Mouse (Mus musculus): ENCODE measurements around the gene Ggt6. TPM values are rescaled to one million over a fixed set of nuclear protein-coding genes. Genes with fewer than 3 reads are reported as not detected.

The Ggt6 gene
- polyA plus RNA-seq (2016; fragmentation: Nextera tagmentation; extraction: Ambion mirVana) = 0.32 TPM in 1 of 2 replicates, not detected in the other

DNA sequence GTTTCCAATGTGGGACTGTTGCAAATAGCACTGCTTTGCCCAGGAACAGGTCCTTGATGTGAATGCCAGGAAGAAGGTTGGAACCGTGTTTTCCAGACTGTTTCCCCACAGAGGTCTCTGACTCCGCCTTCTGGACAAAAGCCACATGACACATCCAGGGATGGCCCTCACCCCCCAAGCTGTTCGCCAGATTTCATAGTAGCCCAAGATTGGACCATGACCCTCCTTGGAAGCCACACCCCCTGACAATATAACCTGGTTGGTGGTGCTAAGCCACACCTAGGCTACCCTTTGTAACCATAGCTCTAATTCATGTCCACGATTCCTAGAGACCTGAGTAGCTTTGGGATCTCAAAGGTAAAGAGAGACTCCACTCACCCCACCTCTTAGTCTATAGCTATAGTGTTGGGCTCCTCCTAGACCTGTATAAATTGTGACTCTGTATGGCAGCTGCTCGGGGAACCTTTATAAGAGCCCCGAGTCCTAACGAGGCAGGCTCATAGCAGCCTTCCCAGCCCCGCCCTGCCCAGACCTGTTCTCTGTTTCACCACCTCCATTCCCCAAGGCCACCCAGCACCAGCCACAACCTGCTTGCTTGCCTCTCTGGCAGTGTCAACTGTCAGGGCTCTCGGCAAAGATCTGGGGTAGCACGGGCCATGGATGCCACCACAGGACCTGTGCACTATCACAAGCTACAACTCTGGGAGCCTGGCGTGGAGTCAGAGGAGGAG lies at the start of gene Ggt6:
Gene Ggt6 (plus strand): TSS at position 564 of the 731 bp plus-strand sequence.
- H3K4me3 ChIP-seq = no peak within 1 kb of the TSS
- no peak within 1 kb of the TSS for H3K9ac ChIP-seq
- no peaks in the 10 kb centered on the region for H3K36me3 ChIP-seq
- no peaks in the 10 kb centered on the region for H3K9me3 ChIP-seq (replicated peaks)
- no peak for ATAC-seq (ENCODE audit: low FRiP score)
- H3K27me3 ChIP-seq = no peaks in the 10 kb centered on the region
- no peak within 1 kb of the TSS for H3K27ac ChIP-seq
- 74% methylated on average over 11 of the region's 11 CpGs for WGBS
- H3K4me2 ChIP-seq (replicated peaks) = no peak within 1 kb of the TSS
- 0 out of 2 replicates have a peak, but pooled peaks cover 4% of the 10 kb centered on the region for H3K4me1 ChIP-seq

- no peaks in the 10 kb centered on the region for H3K27me3 ChIP-seq
- no peaks in the 10 kb centered on the region for H3K4me1 ChIP-seq
- ATAC-seq (ENCODE audit: low FRiP score) = no peak
- H3K4me3 ChIP-seq = no peak overlapping the region
- no peaks in the 10 kb centered on the region for H3K9me3 ChIP-seq (replicated peaks)
- H3K27ac ChIP-seq = no peak overlapping the region
- H3K9ac ChIP-seq = no peak overlapping the region
- WGBS = 85% methylated on average over 6 of the region's 6 CpGs
- no peak overlapping the region for H3K4me2 ChIP-seq (replicated peaks)
- no peaks in the 10 kb centered on the region for H3K36me3 ChIP-seq
Measured at GRCm38 (mm10) chr11:72388113-72388529, 47.2 kb upstream of the Ggt6 start.

GRCm38 (mm10) chr11:72389407-72390142 lies 45.8 kb upstream of the Ggt6 start:
- no peaks in the 10 kb centered on the region for H3K36me3 ChIP-seq
- H3K27me3 ChIP-seq = no peaks in the 10 kb centered on the region
- H3K27ac ChIP-seq = no peak overlapping the region
- H3K4me3 ChIP-seq = no peak overlapping the region
- H3K9ac ChIP-seq = no peak overlapping the region
- H3K4me2 ChIP-seq (replicated peaks) = no peak overlapping the region
- ATAC-seq (ENCODE audit: low FRiP score) = no peak
- H3K9me3 ChIP-seq (replicated peaks) = no peaks in the 10 kb centered on the region
- 90% methylated on average over 7 of the region's 7 CpGs for WGBS
- 0 out of 2 replicates have a peak, but pooled peaks cover 4% of the 10 kb centered on the region for H3K4me1 ChIP-seq

DNA sequence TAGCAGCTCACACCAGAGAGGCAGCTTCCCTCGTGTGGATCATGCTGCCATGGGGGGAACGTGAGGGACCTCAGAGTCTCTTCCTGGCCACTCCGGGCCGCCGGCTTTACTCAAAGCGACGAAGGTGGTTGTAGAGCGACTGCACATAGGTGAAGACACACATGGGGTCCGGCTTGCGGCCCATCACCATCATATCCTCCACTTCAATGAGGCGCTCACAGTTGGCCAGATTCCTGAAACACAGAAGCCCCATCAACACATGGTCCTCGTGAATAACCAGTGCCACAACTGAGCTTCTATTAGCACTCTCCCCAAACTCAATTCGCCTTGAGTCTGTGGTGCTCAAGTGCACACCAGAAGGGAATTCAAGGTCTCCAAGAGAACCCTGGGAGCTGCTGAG lies 44.1 kb upstream of the Ggt6 start:
- no peak overlapping the region for H3K9ac ChIP-seq
- no peak overlapping the region for H3K27ac ChIP-seq
- no peaks in the 10 kb centered on the region for H3K9me3 ChIP-seq (replicated peaks)
- no peaks in the 10 kb centered on the region for H3K36me3 ChIP-seq
- WGBS = 92% methylated on average over 13 of the region's 13 CpGs
- no peak overlapping the region for H3K4me2 ChIP-seq (replicated peaks)
- H3K4me3 ChIP-seq = no peak overlapping the region
- H3K27me3 ChIP-seq = no peaks in the 10 kb centered on the region
- 0 out of 2 replicates have a peak, but pooled peaks cover 4% of the 10 kb centered on the region for H3K4me1 ChIP-seq
- no peak for ATAC-seq (ENCODE audit: low FRiP score)

GRCm38 (mm10) chr11:72393243-72393642 lies 42.1 kb upstream of the Ggt6 start:
- no peak overlapping the region for H3K9ac ChIP-seq
- no peaks in the 10 kb centered on the region for H3K9me3 ChIP-seq (replicated peaks)
- no peak overlapping the region for H3K4me3 ChIP-seq
- no peaks in the 10 kb centered on the region for H3K27me3 ChIP-seq
- 86% methylated on average over 3 of the region's 3 CpGs for WGBS
- no peak overlapping the region for H3K27ac ChIP-seq
- H3K36me3 ChIP-seq = no peaks in the 10 kb centered on the region
- no peak for ATAC-seq (ENCODE audit: low FRiP score)
- no peak overlapping the region for H3K4me2 ChIP-seq (replicated peaks)
- 0 out of 2 replicates have a peak, but pooled peaks cover 4% of the 10 kb centered on the region for H3K4me1 ChIP-seq

GRCm38 (mm10) chr11:72393669-72394068 lies 41.7 kb upstream of the Ggt6 start:
- 0 out of 2 replicates have a peak, but pooled peaks cover 4% of the 10 kb centered on the region for H3K4me1 ChIP-seq
- H3K9me3 ChIP-seq (replicated peaks) = no peaks in the 10 kb centered on the region
- no peak for ATAC-seq (ENCODE audit: low FRiP score)
- H3K4me2 ChIP-seq (replicated peaks) = no peak overlapping the region
- WGBS = 51% methylated on average over 5 of the region's 5 CpGs
- no peaks in the 10 kb centered on the region for H3K27me3 ChIP-seq
- no peak overlapping the region for H3K4me3 ChIP-seq
- H3K36me3 ChIP-seq = no peaks in the 10 kb centered on the region
- no peak overlapping the region for H3K27ac ChIP-seq
- H3K9ac ChIP-seq = no peak overlapping the region

- H3K27ac ChIP-seq = no peak overlapping the region
- ATAC-seq (ENCODE audit: low FRiP score) = no peak
- no peak overlapping the region for H3K4me2 ChIP-seq (replicated peaks)
- no peaks in the 10 kb centered on the region for H3K36me3 ChIP-seq
- no peaks in the 10 kb centered on the region for H3K9me3 ChIP-seq (replicated peaks)
- 80% methylated on average over 2 of the region's 2 CpGs for WGBS
- 0 out of 2 replicates have a peak, but pooled peaks cover 4% of the 10 kb centered on the region for H3K4me1 ChIP-seq
- H3K9ac ChIP-seq = no peak overlapping the region
- no peaks in the 10 kb centered on the region for H3K27me3 ChIP-seq
- no peak overlapping the region for H3K4me3 ChIP-seq
Measured at GRCm38 (mm10) chr11:72394694-72395093, 40.6 kb upstream of the Ggt6 start.

DNA sequence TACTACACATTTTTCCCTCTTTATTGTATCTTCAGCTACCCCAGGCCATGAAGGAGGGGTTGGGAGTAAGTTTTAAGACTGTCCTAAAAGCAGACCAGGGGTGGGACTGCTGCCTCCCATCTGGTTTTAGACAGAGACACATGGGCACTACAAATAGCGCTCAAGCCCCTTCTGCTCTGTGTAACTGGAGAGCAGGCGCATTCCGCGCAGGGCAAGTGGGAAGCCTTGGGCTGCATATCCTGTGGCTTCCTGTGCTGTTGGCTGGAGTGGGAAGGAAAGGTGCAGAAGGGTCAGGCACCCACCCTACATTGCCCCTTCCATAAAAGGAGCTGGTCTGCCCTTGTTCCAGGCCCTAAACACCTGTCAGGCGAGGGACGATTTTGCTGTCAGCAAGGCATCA lies 39.7 kb upstream of the Ggt6 start:
- no peak overlapping the region for H3K27ac ChIP-seq
- WGBS = 81% methylated on average over 6 of the region's 6 CpGs
- ATAC-seq (ENCODE audit: low FRiP score) = no peak

DNA sequence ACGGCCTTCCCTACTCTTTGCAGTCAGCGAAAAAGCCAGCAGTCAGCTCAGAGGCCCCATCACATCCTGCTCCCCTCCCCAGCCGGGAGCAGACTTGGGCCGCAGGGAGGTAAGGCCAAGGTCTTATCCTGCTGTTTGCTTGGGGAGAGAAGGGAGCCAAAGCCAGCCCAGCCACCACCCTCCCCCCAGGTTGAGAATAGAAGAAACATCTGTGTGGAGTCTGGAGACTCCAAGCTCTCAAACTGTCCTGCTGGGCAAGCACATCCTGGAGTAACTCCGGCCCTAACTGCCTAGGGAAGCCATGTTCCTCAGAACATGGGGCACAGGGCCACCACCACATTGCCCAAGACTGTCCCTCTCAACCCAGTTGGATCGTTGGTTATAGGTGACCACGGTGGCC lies 38.7 kb upstream of the Ggt6 start:
- no peak for ATAC-seq (ENCODE audit: low FRiP score)
- WGBS = 81% methylated on average over 7 of the region's 7 CpGs
- Histone ChIP-seq H3K4me1 (peaks cover 11% of the 10 kb centered on the region; the same call in 1 of the 2 replicates), H3K4me2 (replicated peaks) (no peak overlapping the region), H3K4me3 (no peak overlapping the region), H3K9me3 (replicated peaks) (no peaks in the 10 kb centered on the region), H3K36me3 (no peaks in the 10 kb centered on the region), H3K9ac (no peak overlapping the region), H3K27ac (no peak overlapping the region), H3K27me3 (no peaks in the 10 kb centered on the region)

More for the DNA sequence above, 39.7 kb upstream of the Ggt6 start:
- Histone ChIP-seq H3K9ac (no peak overlapping the region), H3K27me3 (no peaks in the 10 kb centered on the region), H3K4me1 (0 out of 2 replicates have a peak, but pooled peaks cover 4% of the 10 kb centered on the region), H3K4me2 (replicated peaks) (no peak overlapping the region), H3K9me3 (replicated peaks) (no peaks in the 10 kb centered on the region), H3K4me3 (no peak overlapping the region), H3K36me3 (no peaks in the 10 kb centered on the region)

DNA sequence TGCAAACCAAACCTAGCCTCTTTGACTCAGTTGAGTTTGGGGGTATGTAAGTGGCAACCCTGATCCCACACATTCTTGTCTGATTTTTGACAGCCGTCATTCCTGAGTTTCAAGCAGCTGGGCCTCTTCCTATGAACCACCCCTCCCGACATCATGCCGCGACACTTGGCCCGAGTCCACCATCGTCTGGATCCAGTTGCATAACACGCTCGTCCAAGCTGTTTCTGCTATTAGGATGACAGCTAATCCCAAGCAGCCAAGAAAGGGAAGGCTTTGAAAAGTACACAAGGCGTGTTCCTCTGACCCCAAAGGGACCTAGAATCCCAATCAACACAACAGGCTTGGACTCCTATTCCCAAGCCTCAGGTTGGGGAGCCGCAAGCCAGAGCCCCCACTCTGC lies 38.3 kb upstream of the Ggt6 start:
- Histone ChIP-seq H3K9ac (no peak overlapping the region), H3K27me3 (no peaks in the 10 kb centered on the region), H3K27ac (no peak overlapping the region), H3K4me2 (replicated peaks) (no peak overlapping the region), H3K4me1 (peaks cover 11% of the 10 kb centered on the region; the same call in 1 of the 2 replicates), H3K4me3 (no peak overlapping the region), H3K36me3 (no peaks in the 10 kb centered on the region), H3K9me3 (replicated peaks) (no peaks in the 10 kb centered on the region)
- WGBS = 84% methylated on average over 10 of the region's 10 CpGs
- no peak for ATAC-seq (ENCODE audit: low FRiP score)

DNA sequence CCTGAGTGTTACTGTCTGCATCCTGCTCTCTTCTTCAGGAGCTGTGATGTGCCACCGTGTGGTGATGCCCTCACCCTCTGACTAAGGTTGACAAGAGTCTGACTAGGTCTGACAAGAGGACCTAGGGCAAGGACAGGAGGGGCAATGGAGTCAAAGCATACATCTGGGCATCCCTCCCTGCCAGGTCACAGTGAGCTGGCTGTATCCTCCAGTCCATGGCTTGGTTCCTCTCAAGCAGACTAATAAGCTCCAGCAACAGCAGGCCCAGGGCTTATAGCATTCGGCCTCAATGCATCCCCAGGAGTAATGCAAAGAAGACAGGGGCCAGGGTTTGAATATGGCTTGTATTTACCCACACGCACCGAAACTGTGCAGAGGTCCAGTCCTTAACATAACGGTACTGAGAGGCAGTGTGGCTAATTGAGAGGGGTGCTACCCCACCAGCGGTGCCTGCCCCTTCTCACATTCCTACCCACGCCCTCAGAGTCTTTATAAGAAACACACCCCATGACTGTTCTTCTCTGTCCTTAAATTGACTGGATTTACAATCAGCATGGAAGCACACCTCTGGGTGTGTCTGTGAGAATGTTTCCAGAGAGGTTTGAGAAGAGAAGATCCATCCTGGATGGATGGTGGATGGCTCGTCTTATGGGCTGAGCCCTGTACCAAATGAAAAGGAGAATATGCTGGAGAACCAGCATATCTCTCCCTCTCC lies 37.4 kb upstream of the Ggt6 start:
- no peak overlapping the region for H3K4me2 ChIP-seq (replicated peaks)
- 82% methylated on average over 8 of the region's 8 CpGs for WGBS
- no peaks in the 10 kb centered on the region for H3K9me3 ChIP-seq (replicated peaks)
- no peak for ATAC-seq (ENCODE audit: low FRiP score)
- H3K27me3 ChIP-seq = no peaks in the 10 kb centered on the region
- H3K9ac ChIP-seq = no peak overlapping the region
- no peak overlapping the region for H3K4me3 ChIP-seq
- peaks cover 11% of the 10 kb centered on the region; the same call in 1 of the 2 replicates for H3K4me1 ChIP-seq
- H3K27ac ChIP-seq = no peak overlapping the region
- H3K36me3 ChIP-seq = no peaks in the 10 kb centered on the region

DNA sequence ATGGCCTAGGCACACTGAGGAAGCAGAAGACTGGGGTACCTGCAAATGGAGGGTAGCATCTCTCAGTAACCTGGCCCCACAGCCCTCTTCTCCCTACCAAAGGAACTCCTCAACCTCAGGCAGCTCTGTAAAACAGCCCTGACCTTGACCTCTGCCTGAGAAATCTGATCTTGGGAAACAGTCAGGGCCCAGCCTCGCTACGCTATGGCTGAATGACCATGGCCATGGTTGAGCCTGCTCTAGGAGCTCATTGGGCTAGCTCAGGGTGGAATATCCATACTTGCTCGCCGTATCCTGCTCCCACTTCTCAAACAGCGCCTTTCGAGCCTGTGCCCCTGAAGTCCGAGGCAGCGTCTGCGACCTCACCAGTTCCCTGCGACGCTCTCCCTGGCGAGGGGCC lies 34.3 kb upstream of the Ggt6 start:
- Histone ChIP-seq H3K36me3 (no peaks in the 10 kb centered on the region), H3K9me3 (replicated peaks) (no peaks in the 10 kb centered on the region), H3K27me3 (no peaks in the 10 kb centered on the region), H3K4me2 (replicated peaks) (no peak overlapping the region), H3K27ac (no peak overlapping the region), H3K9ac (no peak overlapping the region), H3K4me3 (no peak overlapping the region), H3K4me1 (peaks cover 7% of the 10 kb centered on the region; the same call in 1 of the 2 replicates)
- ATAC-seq (ENCODE audit: low FRiP score) = 0 out of 2 replicates have a peak, but pooled peaks have one; percentile 10
- WGBS = 86% methylated on average over 12 of the region's 12 CpGs
